Mouse (Mus musculus) olfactory bulb, adult 2 months (tissue): Measurements from ENCODE around the gene Lrp5.

Source experiments
- CTCF ChIP-seq: fragments of 200-500 bp; IDR thresholded peaks from 2 replicates; pipeline ENCODE4 v1.5.1; 2012; ENCODE audit warnings: low read depth, mild to moderate bottlenecking, low read length, moderate library complexity; ENCODE audit not compliant: insufficient read depth
- POLR2A ChIP-seq: fragments of 200-500 bp; IDR thresholded peaks from 2 replicates; pipeline ENCODE4 v1.6.1; 2012; ENCODE audit warnings: mild to moderate bottlenecking, low read depth, low read length, moderate library complexity; ENCODE audit not compliant: insufficient read depth

GRCm38 (mm10) chr19:3623294-3623693 lies 63.1 kb downstream of the Lrp5 start:
- TF ChIP-seq CTCF (no peak), POLR2A (no peak)
